Mouse (Mus musculus): ENCODE measurements around the gene Map4.
A peak's percentile ranks its signal among the peaks of the same experiment; 100 is the strongest.
"Not testable (repeated sequence)": the region's sequence is repeated elsewhere in the genome, so short reads cannot be mapped to it uniquely, and the experiment has no call there.

Map4 gene

DNA sequence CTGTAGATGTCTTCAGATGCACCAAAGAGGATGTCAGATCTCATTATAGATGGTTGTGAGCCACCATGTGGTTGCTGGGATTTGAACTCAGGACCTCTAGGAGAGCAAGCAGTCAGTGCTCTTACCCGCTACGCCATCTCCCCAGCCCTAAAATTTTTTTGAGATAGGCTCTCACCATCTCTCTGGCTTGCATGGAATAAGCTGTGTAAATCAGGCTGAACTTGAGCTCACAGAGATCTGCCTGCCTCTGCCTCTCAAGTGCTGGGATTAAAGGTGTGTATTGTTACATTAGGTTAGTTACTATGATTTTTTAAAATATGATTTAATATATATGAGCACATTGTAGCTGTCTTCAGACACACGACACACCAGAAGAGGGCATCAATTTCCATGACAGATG lies 2.1 kb upstream of the Map4 start:
- DNase-seq, result no peak

DNA sequence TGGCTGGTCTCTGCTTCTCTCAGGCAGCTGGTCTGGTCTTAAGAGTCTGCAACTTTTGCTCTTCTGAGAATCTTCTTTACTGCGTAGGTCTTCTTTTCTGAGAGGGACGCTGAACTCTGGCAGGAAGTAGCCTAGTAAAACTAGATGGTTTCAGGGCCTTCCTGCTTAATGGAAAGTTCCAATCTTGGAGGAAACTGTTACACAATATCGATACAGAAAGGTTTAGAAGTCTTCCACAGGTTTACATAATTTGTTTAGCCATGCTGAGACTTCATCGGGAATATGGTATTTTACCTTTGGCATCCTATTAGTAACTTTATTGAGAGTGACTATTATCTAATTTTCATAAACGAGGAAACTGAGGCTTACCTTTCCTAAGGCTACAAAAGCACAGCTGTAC lies 1.2 kb upstream of the Map4 start:
- DNase-seq, result no peak

- DNase-seq, result no peak
Measured at GRCm38 (mm10) chr9:109930752-109931151, 508 bp upstream of the Map4 start.

- peak; percentile 27 for DNase-seq
Measured at GRCm38 (mm10) chr9:109932361-109932755, 1.1 kb downstream of the Map4 start.

GRCm38 (mm10) chr9:109932756-109933375 lies 1.6 kb downstream of the Map4 start:
- peak; percentile 59 for DNase-seq

- no peak for DNase-seq
Measured at GRCm38 (mm10) chr9:109939401-109939800, 8.1 kb downstream of the Map4 start.

GRCm38 (mm10) chr9:109942796-109943195 lies 11.5 kb downstream of the Map4 start:
- no peak for DNase-seq

DNA sequence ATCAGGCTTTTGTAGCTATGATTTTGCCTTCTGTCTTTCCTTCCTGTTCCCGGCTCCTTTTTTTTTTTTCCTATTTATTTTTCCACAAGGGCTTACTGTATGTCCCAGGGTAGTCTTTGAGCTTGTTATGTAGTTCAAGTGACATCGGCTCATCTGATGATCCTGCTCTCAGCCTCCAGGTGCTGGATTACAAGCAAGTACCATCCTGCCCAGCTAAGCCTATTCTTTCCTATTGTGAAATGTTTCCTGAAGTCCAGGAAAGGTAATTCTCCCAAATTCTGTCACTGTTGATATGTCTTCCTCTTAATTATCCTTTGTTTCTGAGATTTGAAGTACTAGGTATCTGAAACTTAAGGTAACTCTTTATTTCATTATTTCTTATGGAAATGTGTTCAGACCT lies 13.5 kb downstream of the Map4 start:
- no peak for DNase-seq

DNA sequence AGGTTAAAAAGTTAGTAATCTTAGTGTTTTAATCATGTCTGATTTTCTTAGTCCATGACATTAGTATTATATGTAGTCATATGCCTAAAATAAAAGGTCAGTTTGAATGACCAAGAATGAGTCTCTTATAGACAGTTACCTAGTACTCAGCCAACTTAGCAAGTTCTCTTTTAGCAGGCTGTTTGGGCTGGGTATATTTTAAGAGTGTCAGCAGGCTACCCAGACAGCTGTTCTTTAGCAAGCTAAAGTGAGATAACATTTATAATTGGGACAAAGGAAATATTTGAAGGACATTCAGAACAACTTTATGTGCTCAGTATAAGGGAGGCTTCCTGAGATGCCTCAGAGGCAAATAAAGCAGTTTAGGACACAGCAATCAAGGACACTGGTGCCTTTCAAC lies 17.3 kb downstream of the Map4 start:
- DNase-seq, result no peak

- DNase-seq, result no peak
Measured at GRCm38 (mm10) chr9:109949801-109950200, 18.5 kb downstream of the Map4 start.

DNA sequence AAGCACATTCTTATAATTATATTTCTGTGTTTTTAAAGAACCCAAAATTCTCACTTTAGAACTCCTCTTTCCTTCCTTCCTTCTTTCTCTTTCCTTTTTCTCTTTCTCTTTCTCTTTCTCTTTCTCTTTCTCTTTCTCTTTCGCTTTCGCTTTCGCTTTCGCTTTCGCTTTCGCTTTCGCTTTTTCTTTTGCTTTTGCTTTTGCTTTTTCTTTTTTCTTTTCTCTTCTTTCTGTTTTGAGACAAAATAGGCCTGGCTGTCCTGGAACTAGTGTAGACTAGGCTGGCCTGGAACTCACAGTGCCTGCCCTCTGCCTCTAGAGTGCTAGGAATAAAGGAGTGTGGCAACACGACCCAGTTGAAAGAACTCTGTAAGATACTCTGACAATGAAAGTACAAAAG lies 22.3 kb downstream of the Map4 start:
- no peak for DNase-seq

DNA sequence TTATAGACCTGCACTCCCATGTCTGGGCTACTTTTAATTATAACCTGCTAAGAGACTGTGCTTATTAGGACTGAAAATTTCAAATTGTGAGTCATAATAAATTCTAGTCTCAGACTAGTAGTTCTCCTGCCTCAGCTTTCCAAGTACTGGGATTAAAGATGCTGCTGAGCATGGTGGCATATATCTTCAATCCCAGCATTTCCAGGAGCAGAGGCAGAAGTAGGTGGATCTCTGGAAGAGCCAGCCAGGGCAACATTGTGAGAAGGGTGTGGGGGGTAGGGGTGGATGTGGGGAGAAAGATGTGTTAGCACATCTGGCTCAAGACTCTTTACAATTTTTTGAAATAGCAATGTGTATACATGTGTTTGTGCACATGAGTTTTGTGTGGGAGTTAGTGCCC lies 23.4 kb downstream of the Map4 start:
- DNase-seq, result no peak

GRCm38 (mm10) chr9:109959456-109960150 lies 28.3 kb downstream of the Map4 start:
- DNase-seq, result no peak

- DNase-seq, result no peak
Measured at GRCm38 (mm10) chr9:109960593-109960992, 29.3 kb downstream of the Map4 start.

DNA sequence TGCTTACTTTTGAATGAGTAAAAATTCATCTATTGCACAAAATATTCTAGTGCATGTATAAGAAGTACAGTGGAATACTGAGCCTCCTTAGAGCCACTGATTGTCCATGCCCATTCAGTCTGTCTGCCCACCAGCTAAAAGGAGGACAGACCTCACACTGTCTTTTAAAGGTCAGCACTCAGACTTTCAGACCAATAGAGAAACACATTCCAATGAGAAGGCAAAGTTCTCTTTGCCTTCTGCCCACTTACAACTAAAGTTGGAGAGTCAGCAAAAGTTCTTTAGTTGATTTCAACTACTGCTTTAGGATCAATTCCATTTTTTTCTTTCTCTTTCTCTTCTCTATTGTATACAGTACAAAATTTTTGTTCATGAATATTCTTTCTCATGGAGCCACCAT lies 33.5 kb downstream of the Map4 start:
- DNase-seq, result no peak

- DNase-seq, result peak; percentile 17
Measured at GRCm38 (mm10) chr9:109968351-109969116, 37.3 kb downstream of the Map4 start.

DNA sequence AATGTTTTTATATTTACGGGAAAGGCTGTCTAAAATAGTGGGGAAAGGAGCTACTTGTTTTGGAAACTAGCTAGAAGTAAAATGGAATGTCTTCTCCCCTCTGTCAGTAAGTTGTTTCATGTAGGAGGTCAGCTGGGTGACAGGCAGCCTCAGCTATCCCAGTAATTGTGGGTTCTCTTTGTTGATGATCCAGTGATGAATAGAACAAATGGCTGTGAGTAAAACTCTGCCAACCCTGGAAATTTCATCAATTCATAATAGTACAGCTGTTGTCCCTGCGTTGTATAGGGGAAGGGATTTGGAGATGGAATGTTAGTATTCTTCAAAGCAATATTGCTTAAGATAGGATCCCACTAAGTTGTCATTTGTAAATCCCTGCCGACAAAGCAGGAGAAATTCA lies 37.9 kb downstream of the Map4 start:
- DNase-seq, result peak; percentile 36

- DNase-seq, result no peak
Measured at GRCm38 (mm10) chr9:109969792-109970336, 38.6 kb downstream of the Map4 start.

GRCm38 (mm10) chr9:109971711-109972110 lies 40.5 kb downstream of the Map4 start:
- DNase-seq, result not testable (repeated sequence)

GRCm38 (mm10) chr9:109980223-109980622 lies 49.0 kb downstream of the Map4 start:
- DNase-seq, result not testable (repeated sequence)

GRCm38 (mm10) chr9:109985416-109985815 lies 54.2 kb downstream of the Map4 start:
- DNase-seq, result peak; percentile 72

DNA sequence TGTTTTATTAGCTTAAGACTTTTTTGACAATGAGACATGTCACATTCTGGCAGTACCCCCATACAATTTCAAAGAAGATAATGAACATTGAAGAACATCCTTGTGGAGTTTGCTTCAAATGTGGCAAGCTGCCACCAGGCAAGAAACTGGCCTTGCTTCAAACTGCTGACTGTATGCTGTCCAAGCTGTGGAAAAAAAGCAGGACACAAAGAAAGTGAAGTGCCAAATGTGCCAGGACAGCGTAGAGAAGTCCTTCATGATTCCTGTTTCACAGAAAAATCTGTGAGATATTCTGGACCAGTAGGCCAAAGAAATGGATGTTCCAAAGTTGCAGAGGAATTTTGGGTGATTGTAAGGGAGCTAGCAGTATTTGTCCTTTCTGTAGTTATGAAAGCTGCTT lies 57.8 kb downstream of the Map4 start:
- DNase-seq, result peak; percentile 17

DNA sequence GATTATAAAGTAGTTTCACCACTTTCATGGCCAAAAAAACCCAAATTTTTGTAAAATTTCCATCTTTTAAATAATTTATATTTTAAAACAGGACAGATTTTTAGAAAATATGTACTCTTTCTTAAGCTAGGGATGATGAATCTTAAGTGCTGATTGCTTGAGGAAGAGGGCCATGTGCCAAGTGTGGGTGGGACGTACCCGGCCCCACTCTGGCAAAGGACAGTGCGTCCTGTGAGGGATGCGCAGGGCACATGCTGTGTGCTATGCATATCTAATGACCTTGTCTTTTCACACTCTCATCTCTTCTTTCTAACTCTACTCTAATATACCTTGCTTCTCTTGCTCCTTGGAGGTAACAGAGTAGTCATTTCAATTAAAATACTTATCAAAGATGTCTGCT lies 66.2 kb downstream of the Map4 start:
- DNase-seq, result peak; percentile 73

GRCm38 (mm10) chr9:110001946-110002345 lies 70.7 kb downstream of the Map4 start:
- DNase-seq, result no peak

Data from layer of hippocampus, adult 9-11 months (tissue).